Mouse (Mus musculus) heart, embryonic 15.5 days (tissue): ENCODE data around the gene St3gal3. TPM values are rescaled to one million over a fixed set of nuclear protein-coding genes. Genes with fewer than 3 reads are reported as not detected.
A peak's percentile ranks its signal among the peaks of the same experiment; 100 is the strongest.

Experiments used
- ATAC-seq: fragments of 200-750 bp; cut with Nextera tagmentation; replicated peaks from 2 replicates; pipeline ENCODE4 v1.8.0; 2017; ENCODE audit warnings: low read depth, moderate TSS enrichment; ENCODE audit not compliant: insufficient number of reproducible peaks, insufficient read depth, low FRiP score
- H3K27ac ChIP-seq: fragments of 300-500 bp; sonication (generic); 2 replicates; pipeline ENCODE4 v1.5.1; 2015; ENCODE audit warnings: mild to moderate bottlenecking, inconsistent platforms
- H3K27me3 ChIP-seq: fragments of 300-500 bp; sonication (generic); 2 replicates; pipeline ENCODE4 v1.6.1; 2015; ENCODE audit warnings: inconsistent platforms
- H3K36me3 ChIP-seq: fragments of 300-500 bp; sonication (generic); 2 replicates; pipeline ENCODE4 v1.6.1; 2015; ENCODE audit warnings: mild to moderate bottlenecking, inconsistent platforms
- H3K4me1 ChIP-seq: fragments of 300-500 bp; sonication (generic); replicated peaks from 2 replicates; pipeline ENCODE4 v1.6.1; 2015; ENCODE audit warnings: inconsistent platforms
- H3K4me2 ChIP-seq: fragments of 300-500 bp; sonication (generic); 2 replicates; pipeline ENCODE4 v1.6.1; 2015; ENCODE audit warnings: inconsistent platforms, mild to moderate bottlenecking, moderate library complexity
- H3K4me3 ChIP-seq: fragments of 300-500 bp; sonication (generic); 2 replicates; pipeline ENCODE4 v1.5.1; 2015; ENCODE audit warnings: mild to moderate bottlenecking, inconsistent platforms
- H3K9ac ChIP-seq: fragments of 300-500 bp; sonication (generic); 2 replicates; pipeline ENCODE4 v1.6.1; 2015; ENCODE audit warnings: mild to moderate bottlenecking, inconsistent platforms
- H3K9me3 ChIP-seq: fragments of 300-500 bp; sonication (generic); replicated peaks from 2 replicates; pipeline ENCODE4 v1.6.1; 2016; ENCODE audit warnings: inconsistent platforms
- WGBS: fragments of 180-500 bp; shearing (Covaris S2); methylation state at CpG from one replicate; pipeline ENCODE4 v1.1.7; 2015; ENCODE audit warnings: mixed read lengths; 5-methylcytosine and 5-hydroxymethylcytosine counted together
- polyA plus RNA-seq: library from polyadenylated mRNA; unstranded; fragments of >200 nt; fragmentation: Nextera tagmentation; extraction: Ambion mirVana; gene quantifications from 2 replicates; pipeline ENCODE4 v1.2.1, GENCODE M21; 2015

St3gal3 gene
- polyA plus RNA-seq, 1 experiment from 2014 or later, result 7.5 TPM

DNA sequence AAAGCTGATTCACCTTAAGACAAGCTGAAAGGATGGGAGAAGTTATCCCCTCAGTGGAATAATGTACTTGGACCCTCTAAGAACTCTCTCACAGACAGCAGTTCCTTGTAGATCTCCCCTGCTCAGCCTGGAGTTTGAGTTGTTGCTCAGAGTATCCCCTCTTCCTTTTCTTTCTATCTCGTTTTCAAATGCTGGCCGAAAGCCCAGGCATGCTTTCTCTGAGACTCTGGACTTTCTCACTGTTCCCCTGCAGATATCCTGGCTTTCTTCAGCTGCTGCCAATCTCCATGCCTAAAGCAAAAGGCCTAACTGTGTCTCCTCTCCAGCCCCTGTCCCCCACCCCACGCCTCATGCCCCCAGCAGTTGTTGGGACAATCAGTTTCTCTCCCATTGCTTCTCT, 216.5 kb downstream of the St3gal3 start:
- Histone ChIP-seq H3K4me1 (peaks cover 46% of the 10 kb centered on the region), H3K9ac (no peak overlapping the region), H3K9me3 (no peaks in the 10 kb centered on the region), H3K4me3 (no peak overlapping the region), H3K27me3 (no peaks in the 10 kb centered on the region), H3K27ac (peak overlapping the region; percentile 75), H3K4me2 (0 out of 2 replicates have a peak overlapping the region, but pooled peaks have one; percentile 7), H3K36me3 (no peaks in the 10 kb centered on the region)
- WGBS, result 14% methylated on average over 3 of the region's 3 CpGs
- ATAC-seq, result 0 out of 2 replicates have a peak, but pooled peaks have one; percentile 6

DNA sequence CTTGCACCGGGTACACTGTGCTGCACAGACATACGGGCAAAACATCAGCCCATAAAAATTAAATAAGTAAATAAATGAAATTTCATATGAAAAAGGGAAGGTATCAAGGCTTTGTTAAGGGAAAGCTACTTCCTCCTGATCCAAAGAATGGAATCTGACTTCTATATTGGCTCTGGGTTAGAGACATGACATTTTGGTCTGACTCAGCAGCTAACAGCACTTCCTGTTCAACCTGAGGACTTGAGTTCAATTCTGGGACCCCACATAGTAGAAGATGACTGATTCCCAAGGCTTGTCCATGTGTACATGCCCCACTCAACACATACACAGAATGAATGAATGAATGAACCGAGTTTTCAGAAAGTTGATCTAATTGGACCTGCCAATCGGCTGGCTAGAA, 216.9 kb downstream of the St3gal3 start:
- ATAC-seq, result no peak
- H3K36me3 ChIP-seq, result no peaks in the 10 kb centered on the region
- H3K9me3 ChIP-seq, result no peaks in the 10 kb centered on the region
- peaks cover 46% of the 10 kb centered on the region for H3K4me1 ChIP-seq
- peak overlapping the region; percentile 75 for H3K27ac ChIP-seq
- no peak overlapping the region for H3K4me3 ChIP-seq
- 82% methylated on average over 4 of the region's 4 CpGs for WGBS
- H3K4me2 ChIP-seq, result 0 out of 2 replicates have a peak overlapping the region, but pooled peaks have one; percentile 7
- H3K9ac ChIP-seq, result no peak overlapping the region
- no peaks in the 10 kb centered on the region for H3K27me3 ChIP-seq

DNA sequence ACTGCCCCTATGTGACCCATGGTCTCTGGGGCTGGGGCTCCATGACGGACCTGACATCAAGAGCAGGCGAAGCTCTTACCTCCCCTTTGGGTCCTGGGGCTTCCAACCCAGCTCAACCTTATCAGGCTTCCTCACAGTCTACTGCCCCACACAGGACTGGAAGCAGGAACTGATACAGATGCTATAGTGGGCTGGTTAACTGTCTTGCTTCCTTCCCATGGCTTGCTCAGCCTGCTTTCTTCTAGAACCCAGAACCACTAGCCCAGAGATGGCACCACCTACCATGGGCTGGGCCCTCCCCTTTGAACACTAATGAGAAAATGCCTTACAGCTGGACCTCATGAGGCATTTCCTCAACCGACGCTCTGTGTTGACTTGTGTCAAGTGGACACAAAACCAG, 217.3 kb downstream of the St3gal3 start:
- 77% methylated on average over 4 of the region's 4 CpGs for WGBS
- Histone ChIP-seq H3K9me3 (no peaks in the 10 kb centered on the region), H3K9ac (no peak overlapping the region), H3K27ac (no peak overlapping the region), H3K27me3 (no peaks in the 10 kb centered on the region), H3K36me3 (no peaks in the 10 kb centered on the region), H3K4me1 (peaks cover 50% of the 10 kb centered on the region), H3K4me2 (no peak overlapping the region), H3K4me3 (no peak overlapping the region)
- no peak for ATAC-seq

DNA sequence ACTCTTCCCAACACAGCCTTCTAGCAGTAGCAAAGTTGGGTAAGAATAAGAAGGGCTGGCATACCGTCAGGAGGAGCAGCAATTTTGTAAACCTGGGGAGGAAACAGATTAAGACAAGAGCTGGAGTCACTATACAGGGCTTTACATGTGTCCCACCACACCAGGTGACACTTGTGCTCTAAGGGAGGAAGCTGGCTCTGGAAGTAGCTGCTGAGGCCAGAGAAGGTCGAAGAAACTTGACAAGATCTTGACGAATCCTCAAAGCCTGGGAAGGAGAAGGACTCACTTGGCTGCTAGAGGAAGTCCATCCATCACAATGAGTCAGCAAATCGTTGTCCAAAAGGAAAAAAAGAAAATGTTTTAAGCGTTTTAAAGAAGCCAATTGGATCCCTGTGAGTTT, 218.3 kb downstream of the St3gal3 start:
- Histone ChIP-seq H3K4me1 (peaks cover 53% of the 10 kb centered on the region), H3K9ac (no peak overlapping the region), H3K4me3 (no peak overlapping the region), H3K9me3 (no peaks in the 10 kb centered on the region), H3K27ac (peak overlapping the region; percentile 3; the same call in 1 of the 2 replicates), H3K4me2 (peak overlapping the region; percentile 88; the same call in 1 of the 2 replicates), H3K27me3 (no peaks in the 10 kb centered on the region), H3K36me3 (peaks cover 5% of the 10 kb centered on the region)
- no peak for ATAC-seq
- 62% methylated on average over 5 of the region's 5 CpGs for WGBS

DNA sequence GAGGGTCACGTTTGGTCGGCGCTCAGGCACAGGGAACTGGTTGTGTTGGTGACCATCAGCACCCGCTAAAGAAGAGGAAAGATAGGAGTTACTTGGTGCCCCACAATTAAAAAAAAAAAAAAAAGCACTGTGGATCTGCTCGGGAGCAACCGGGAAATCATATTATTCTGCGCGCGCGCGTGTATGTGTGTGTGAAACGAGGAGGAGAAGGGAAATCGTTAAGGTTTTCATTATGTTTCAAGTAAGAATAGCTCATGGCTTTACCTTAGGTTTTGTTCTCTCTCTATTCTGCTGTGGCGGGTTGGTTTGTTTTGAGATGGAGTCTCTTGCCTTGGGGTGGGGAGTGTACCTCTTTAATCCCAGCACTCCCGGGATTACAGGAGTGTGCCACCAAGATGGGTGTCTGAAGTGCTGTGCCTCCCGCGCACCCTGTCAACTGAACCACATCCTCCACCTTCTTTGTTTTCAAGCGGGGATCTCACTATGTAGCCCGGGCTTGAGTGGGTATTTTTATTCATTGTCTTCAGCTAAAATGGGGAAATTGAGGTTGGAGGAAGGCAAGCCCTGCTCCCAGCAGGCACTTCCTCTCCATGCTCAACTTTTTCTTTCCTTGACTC, 219.1 kb downstream of the St3gal3 start:
- Histone ChIP-seq H3K27me3 (no peaks in the 10 kb centered on the region), H3K4me3 (peak overlapping the region; percentile 74), H3K4me1 (peaks cover 53% of the 10 kb centered on the region), H3K36me3 (peaks cover 5% of the 10 kb centered on the region), H3K9ac (peak overlapping the region; percentile 63), H3K4me2 (peak overlapping the region; percentile 88), H3K27ac (peak overlapping the region; percentile 87), H3K9me3 (no peaks in the 10 kb centered on the region)
- no peak for ATAC-seq
- WGBS, result 5% methylated on average over 19 of the region's 19 CpGs

DNA sequence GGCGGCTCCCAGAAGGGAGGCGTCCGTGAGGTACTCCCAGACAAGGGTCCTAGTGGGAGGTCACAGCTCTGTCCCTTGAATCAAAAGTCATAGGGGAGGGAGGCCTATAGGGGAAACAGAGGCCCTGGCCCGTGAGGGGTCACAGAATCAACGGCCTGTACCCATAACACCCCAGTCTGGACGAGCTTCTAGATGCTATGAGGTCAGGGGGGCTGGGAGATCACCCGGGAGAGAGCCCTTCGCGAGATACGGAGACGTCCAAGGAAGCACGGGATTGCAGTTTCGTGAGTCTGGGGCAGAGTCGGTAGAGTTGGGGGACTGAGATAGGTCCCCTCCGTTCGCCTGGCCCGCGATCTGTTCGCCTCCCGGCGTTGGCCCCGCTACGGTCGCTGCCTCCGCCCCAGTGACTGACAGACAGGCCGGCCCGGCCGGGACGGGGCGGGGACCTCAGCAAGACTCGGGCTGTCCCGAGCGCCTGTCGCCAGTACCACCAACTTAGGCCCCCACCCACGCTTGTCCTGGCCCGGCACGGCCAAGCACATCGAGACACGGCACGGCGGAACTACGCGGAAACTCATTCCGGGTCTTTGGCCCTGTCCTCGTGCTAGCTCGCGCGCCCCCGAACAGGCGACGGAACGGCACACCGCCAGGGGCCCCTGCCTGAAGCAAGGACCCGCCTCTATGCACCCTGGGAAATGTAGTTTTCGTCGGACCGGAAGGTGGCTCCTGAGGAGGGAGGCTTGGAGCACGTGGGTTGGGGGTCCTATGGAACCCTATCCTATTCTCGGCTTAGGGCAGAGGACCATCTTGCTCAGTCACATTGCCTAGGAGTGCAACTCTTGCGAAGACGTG, 219.9 kb downstream of the St3gal3 start, which contains the start of gene Ipo13:
Ipo13 (minus strand) TSS at position 409 of the 852 bp plus-strand sequence.
- peak; percentile 92 for ATAC-seq
- Histone ChIP-seq H3K4me1 (peaks cover 57% of the 10 kb centered on the region), H3K9me3 (no peaks in the 10 kb centered on the region), H3K36me3 (peaks cover 5% of the 10 kb centered on the region), H3K27me3 (no peaks in the 10 kb centered on the region), H3K4me2 (peak within 1 kb of the TSS; percentile 88), H3K27ac (peak within 1 kb of the TSS; percentile 87), H3K4me3 (peak within 1 kb of the TSS; percentile 74), H3K9ac (peak within 1 kb of the TSS; percentile 63)
- WGBS, result under 1% methylated on average over 61 of the region's 61 CpGs

DNA sequence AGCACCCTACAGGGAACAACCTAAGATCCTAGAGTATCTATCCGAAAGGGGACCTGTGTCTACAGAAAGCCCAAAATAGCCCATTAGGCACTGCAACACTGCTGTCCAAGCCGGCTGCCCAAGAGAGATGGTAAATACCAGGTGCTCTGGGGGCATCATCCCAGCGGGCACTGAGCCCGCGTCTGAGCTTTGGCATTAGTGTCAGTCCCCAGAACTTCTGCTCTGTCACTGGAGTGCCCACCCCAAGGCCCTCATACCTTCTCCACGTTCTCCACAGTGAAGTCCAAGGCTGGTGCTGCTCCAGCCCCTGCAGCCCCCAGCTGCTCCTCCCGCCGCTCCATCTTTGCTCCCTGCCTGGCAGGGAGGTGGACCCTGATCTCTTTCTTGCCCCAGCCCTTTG, 220.7 kb downstream of the St3gal3 start:
- Histone ChIP-seq H3K9me3 (no peaks in the 10 kb centered on the region), H3K4me2 (peak overlapping the region; percentile 88), H3K27ac (no peak overlapping the region), H3K27me3 (no peaks in the 10 kb centered on the region), H3K9ac (peak overlapping the region; percentile 63), H3K4me3 (peak overlapping the region; percentile 74), H3K36me3 (peaks cover 5% of the 10 kb centered on the region), H3K4me1 (peaks cover 63% of the 10 kb centered on the region)
- 18% methylated on average over 8 of the region's 8 CpGs for WGBS
- peak; percentile 1; the same call in 1 of the 2 replicates for ATAC-seq

DNA sequence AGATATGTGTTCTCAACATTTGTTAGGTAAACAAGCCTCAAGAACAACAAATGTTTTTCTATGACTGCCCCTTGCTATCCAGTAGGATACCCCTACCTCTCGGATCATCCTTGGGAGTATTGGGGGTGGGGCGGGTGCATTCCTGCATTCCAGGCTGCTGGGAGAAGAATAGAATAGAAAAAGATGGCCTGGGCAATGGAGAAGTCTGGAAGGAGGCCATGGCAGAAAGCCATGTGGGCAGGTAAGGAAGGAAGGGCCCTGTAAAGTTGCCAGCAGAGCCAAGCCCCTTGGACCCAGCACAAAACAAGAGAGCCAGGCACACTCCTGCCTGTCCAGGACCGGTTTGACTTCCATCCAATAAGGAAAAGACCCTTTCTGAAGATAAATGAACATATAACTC, 221.3 kb downstream of the St3gal3 start:
- 49% methylated on average over 3 of the region's 3 CpGs for WGBS
- Histone ChIP-seq H3K4me3 (peak overlapping the region; percentile 74), H3K9ac (peak overlapping the region; percentile 63; the same call in 1 of the 2 replicates), H3K4me2 (peak overlapping the region; percentile 88), H3K4me1 (peaks cover 63% of the 10 kb centered on the region), H3K9me3 (no peaks in the 10 kb centered on the region), H3K27ac (no peak overlapping the region), H3K36me3 (peaks cover 5% of the 10 kb centered on the region), H3K27me3 (no peaks in the 10 kb centered on the region)
- ATAC-seq, result no peak

DNA sequence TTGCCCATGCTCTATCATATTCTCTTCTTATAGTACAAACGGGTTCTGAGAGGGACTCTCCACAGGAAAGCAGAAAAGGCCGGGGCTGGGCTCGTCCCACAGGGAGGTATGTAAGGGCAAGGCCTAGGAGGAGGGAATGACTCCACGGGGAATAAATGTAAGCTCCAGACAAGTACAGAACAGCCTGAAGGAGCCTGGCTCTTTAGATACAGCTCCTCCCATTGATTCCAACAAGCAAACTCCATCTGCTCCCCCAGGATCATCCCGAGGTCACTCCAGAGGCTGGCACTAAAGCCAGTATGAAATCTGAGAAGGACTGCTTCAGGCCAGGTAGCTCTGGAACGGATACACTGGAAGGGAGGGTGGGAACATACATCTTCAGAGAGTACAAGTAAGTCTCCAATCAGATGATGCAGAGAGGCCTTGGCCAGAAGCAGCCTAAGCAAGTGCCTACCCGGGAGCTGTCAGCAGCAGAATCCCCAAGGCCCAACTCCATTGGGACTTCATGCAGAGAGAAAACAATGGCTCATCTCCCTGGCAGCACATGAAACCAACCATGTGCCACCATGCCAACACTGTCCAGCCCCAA, 221.9 kb downstream of the St3gal3 start:
- WGBS, result 59% methylated on average over 7 of the region's 7 CpGs
- no peaks in the 10 kb centered on the region for H3K27me3 ChIP-seq
- peaks cover 5% of the 10 kb centered on the region for H3K36me3 ChIP-seq
- no peak overlapping the region for H3K27ac ChIP-seq
- H3K9ac ChIP-seq, result no peak overlapping the region
- H3K4me1 ChIP-seq, result peaks cover 60% of the 10 kb centered on the region
- peak overlapping the region; percentile 88 for H3K4me2 ChIP-seq
- peak overlapping the region; percentile 74 for H3K4me3 ChIP-seq
- H3K9me3 ChIP-seq, result no peaks in the 10 kb centered on the region
- no peak for ATAC-seq

DNA sequence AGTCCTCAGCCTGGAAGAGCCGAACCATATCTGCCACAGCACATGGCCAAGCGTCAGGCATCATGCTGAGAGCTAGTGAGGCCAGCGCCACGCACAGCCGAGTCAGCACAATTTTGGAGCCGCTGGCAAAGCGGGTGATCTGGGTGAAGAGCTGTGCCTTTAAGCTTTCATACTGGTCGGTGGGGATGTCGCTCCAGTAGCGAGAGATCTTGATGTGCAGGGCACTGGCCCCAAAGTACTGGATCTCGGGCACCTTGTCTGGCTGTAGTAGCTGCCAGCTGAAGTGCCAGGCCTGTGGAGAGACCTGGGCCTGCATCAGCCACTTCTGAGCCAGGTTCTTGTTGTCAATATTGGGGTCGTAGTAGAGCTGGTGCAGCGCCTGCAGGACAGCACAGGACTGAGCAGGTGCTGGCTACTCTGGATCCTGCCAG, 222.6 kb downstream of the St3gal3 start:
- 93% methylated on average over 13 of the region's 13 CpGs for WGBS
- Histone ChIP-seq H3K27me3 (no peaks in the 10 kb centered on the region), H3K36me3 (peaks cover 5% of the 10 kb centered on the region), H3K4me3 (no peak overlapping the region), H3K27ac (no peak overlapping the region), H3K9ac (no peak overlapping the region), H3K4me1 (peaks cover 53% of the 10 kb centered on the region), H3K4me2 (no peak overlapping the region), H3K9me3 (no peaks in the 10 kb centered on the region)
- ATAC-seq, result no peak

DNA sequence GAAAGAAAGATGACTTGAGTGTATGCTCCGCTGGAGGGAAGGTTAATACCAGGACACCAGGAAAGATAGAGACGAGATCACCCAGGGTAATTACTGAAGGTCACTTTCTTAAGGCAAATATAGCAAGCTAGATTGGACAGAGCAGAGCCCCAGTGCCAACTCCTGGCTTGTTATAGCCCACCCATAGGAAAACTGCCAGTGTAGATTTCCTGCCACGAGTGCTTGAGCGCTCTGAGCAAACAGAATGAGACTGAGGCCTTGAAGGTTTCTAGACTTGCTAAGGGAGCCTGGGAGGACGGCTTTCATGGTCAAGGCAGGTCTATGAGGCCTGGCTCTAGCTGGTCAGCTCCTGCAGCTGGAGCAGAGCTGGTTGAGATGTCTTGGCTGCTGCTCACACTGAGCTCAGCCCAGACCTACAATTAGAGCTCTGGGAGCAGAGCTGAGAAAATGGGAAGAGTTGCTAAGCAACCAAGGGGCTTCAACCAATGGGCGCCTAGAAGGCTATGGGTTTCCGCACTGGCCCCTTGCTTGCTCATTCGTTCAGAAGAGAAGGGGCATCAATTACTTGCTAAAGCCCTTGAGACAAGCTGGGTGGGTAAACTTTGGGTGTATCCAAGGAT, 225.8 kb downstream of the St3gal3 start:
- no peak overlapping the region for H3K4me3 ChIP-seq
- H3K4me1 ChIP-seq, result peaks cover 41% of the 10 kb centered on the region
- 75% methylated on average over 8 of the region's 8 CpGs for WGBS
- no peaks in the 10 kb centered on the region for H3K27me3 ChIP-seq
- no peak for ATAC-seq
- H3K4me2 ChIP-seq, result no peak overlapping the region
- H3K36me3 ChIP-seq, result peaks cover 13% of the 10 kb centered on the region
- H3K9ac ChIP-seq, result no peak overlapping the region
- H3K27ac ChIP-seq, result no peak overlapping the region
- H3K9me3 ChIP-seq, result no peaks in the 10 kb centered on the region
